Mouse (Mus musculus) liver, postnatal 0 days (tissue): Measurements from ENCODE around the gene Rps6ka5.

Source experiments
- CTCF ChIP-seq: sonication (generic); IDR thresholded peaks from 2 replicates; pipeline ENCODE4 v1.5.1; 2016; ENCODE audit warnings: antibody characterized with exemption, low read depth
- EP300 ChIP-seq: IDR thresholded peaks from 2 replicates; pipeline ENCODE4 v1.6.1; 2016; ENCODE audit warnings: antibody characterized with exemption, low read depth, mild to moderate bottlenecking

GRCm38 (mm10) chr12:100503659-100504058, 223.1 kb downstream of the Rps6ka5 start:
- TF ChIP-seq CTCF (no peak), EP300 (no peak)
